Mouse (Mus musculus) frontal cortex, postnatal 14 days (tissue): Measurements from ENCODE around the gene Rbm33.
A peak's percentile ranks its signal among the peaks of the same experiment; 100 is the strongest.

ENCODE experiments used
- DNase-seq, 2 experiments: peaks; one replicate each; pipeline ENCODE4 v3.0.0; 2022; ENCODE audit warnings: low spot score in 2 of 2

The Rbm33 gene

GRCm38 (mm10) chr5:28324457-28324856 lies 7.5 kb downstream of the Rbm33 start:
- DNase-seq, result no peak

DNA sequence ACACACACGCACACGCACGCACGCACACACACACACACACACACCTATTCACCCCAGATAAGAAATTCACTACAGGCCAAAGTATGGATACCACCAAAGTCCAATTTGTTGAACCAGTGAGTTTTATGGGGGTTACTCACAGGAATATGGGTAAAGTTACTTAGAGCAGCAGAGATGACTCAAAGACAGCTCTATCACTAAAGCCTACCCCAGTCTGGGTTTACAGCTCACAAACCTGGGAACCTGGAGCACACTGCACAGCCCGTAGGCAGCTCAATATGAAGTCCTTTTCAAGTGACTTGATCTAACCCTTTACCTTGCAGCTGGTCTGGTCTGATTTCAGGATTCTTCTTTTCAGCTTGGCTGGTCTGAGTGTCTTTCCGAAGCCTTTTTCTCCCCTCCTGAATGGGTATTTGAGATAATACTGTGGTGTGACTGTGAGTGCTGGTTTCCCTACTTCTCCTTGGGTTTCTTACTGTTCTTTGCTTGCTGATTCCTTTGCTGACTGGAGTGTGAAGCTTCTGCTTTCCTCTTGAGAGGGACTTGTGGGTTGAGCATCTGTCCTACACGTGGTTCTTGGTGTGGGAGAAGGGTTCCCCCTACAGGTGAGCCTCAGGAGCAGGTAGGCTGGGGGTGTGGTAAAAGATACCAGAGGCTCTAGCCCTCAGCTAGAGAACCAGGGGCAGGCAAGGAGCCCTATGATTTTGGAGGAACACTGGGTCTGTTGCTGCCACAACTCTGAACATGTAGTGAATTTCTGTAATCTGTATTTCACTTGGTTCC lies 12.3 kb downstream of the Rbm33 start:
- no peak for DNase-seq

DNA sequence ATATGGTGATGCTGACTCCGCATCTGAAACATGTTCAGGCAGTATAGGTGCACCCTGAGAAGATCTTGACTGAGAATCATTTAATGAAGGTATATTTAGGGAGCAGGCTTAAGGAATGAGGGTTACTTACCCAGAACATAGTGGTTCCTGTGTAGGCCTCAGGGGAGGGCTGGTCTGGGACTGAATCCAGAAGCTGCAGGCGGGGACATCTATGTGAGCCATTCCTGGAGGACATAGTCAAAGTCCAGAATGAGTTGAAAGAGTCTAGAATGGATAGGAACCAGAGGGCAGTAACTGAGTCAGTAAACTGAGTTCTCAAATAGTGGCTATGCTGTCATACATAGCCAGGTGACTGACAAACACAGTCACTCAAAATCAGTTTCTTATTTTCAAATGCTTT lies 16.8 kb downstream of the Rbm33 start:
- DNase-seq, result no peak

- DNase-seq, result no peak
Observed at GRCm38 (mm10) chr5:28351857-28352513, 35.1 kb downstream of the Rbm33 start.

DNA sequence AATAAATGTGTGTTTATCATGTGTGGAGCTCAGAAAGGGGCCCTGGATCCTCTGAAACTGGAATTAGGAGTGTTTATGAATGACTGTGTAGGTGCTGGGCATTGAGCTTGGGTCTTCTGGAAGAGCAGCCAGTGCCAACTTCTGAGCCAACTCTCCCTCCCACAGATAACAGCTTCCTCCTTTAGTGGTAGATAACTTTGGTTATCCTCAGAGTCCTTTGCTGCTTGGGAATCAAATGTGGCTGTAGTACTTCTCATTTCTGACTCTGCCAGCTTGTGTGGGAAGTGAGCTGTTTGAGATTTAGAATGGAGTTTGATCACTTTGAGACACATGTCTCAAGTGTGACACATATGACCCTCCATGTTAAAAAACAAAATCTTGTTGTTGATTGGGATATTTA lies 38.7 kb downstream of the Rbm33 start:
- DNase-seq, result no peak

- DNase-seq, result no peak
Observed at GRCm38 (mm10) chr5:28360745-28361144, 43.8 kb downstream of the Rbm33 start.

DNA sequence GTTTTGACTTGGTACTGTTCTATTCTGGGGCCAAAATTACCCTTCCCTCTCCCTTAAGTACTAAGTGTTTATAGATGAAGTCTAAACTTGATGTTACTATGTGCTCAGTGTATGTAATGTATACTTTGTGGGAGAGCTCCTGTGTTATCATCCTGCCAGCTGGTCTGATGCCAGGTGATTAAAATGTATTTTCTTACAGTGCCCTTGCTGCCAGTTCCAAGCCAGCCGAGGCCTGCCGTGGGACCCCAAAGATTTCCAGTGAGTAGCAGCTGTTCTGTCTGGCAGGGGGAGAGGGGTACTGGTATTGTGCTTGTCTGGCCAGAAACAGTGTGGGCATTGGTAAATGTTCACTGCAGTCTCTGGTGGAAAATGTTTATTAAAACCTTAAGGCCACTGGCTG lies 51.1 kb downstream of the Rbm33 start:
- no peak for DNase-seq

- no peak for DNase-seq
Observed at GRCm38 (mm10) chr5:28370836-28371235, 53.9 kb downstream of the Rbm33 start.

DNA sequence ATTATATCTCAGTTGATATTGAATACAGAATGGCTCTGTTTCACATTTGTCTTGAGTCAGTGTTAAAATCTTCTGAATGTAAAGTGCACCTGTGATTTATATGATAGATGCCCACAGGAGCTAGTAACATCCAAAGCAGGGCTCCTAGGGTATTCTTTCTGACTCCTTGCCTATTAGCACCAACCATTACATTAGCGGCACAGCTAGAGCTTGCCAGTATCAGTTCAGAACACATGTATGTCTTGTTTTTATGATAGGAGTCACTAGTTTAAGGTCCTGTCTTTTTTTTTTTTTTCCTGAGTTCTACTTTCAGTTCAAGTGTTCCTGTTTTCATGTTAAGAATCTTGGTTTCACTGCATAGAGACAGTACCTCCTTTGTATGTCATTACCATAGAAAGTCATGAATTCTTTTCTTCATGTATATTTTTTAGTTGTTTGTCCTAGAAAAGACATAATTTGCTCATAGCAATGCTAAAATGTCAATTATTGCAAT lies 55.3 kb downstream of the Rbm33 start:
- DNase-seq, result no peak

- DNase-seq, result no peak
Observed at GRCm38 (mm10) chr5:28373498-28374427, 56.8 kb downstream of the Rbm33 start.

DNA sequence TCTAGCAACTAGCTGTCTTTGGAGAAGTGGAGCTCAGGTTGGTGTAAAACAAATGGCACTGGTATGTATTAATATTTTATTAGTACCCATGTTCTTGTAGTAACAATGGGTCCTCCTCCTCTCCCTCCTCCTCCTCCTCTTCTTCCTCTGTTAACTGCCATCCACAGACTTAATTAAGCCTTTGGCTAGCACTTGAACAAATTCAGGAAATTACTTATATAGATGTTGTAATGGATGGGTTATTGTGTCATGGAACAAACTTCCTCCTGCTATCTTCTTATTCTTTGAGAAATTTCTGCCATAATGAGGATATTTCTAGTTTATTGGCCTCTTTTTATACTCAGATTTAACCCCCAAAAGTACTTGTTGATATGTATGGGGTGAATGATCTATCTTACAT lies 60.4 kb downstream of the Rbm33 start:
- no peak for DNase-seq

- no peak for DNase-seq
Observed at GRCm38 (mm10) chr5:28382289-28382688, 65.4 kb downstream of the Rbm33 start.

- no peak for DNase-seq
Observed at GRCm38 (mm10) chr5:28386783-28387182, 69.9 kb downstream of the Rbm33 start.

- DNase-seq, result no peak
Observed at GRCm38 (mm10) chr5:28387531-28388179, 70.7 kb downstream of the Rbm33 start.

DNA sequence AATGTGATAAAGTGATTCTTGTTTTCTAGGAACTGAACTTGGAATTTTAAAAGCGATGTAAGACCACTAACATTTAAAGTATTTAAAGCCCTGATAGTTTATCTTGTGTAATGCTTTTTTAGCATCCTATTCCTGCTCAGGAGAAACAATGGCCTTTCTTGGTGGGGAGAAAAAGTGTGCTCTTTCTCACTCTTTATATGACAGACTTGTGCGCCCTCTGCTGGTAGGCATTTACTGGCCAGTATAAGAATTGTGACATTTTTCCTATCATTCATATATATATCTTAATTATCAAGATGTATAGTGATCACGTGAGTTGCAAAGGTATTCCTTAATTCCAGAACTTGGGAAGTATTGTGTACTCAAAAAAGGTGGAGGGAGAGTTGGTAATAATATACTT lies 71.3 kb downstream of the Rbm33 start:
- peak in 1 of 2 experiments; percentile 52 for DNase-seq

GRCm38 (mm10) chr5:28390189-28390588 lies 73.3 kb downstream of the Rbm33 start:
- no peak for DNase-seq

DNA sequence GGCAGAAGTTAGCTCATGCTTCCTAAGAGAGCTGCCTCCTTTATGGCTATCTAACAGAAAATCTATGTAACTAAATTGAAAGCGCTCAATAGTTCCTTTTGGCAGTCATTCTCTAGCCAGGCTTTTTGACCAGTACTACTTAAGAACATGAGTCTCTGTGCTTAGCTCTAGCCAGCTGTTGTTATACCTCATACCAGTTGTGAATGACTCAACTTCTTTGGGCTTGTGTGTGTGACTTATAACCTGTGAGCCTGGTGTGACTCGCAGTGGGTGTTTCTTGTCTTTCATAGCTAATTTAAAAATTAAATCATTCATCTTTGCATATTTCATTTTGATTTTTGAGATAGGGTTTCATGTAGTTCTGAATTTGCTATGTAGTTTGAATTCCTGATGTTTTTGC lies 80.4 kb downstream of the Rbm33 start:
- no peak for DNase-seq

DNA sequence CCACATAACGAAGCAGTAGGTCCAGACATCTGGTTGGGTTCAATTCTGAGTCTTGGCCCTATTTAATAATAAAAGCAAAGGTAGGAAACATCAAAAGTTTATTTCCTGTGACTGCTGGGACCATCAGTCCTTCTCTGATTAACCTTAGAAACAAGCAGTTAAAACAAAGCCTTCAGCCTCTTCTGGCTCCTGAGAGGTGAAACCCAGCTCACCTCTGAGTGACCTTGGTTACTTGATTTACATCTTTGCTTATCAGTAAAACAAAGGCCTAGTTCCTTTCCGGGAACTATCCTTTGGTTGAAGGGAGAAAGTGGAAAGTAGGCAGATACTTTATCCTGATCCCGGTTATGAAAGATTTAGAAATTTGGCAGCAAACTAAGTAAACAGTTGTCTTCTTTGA lies 81.8 kb downstream of the Rbm33 start:
- no peak for DNase-seq

DNA sequence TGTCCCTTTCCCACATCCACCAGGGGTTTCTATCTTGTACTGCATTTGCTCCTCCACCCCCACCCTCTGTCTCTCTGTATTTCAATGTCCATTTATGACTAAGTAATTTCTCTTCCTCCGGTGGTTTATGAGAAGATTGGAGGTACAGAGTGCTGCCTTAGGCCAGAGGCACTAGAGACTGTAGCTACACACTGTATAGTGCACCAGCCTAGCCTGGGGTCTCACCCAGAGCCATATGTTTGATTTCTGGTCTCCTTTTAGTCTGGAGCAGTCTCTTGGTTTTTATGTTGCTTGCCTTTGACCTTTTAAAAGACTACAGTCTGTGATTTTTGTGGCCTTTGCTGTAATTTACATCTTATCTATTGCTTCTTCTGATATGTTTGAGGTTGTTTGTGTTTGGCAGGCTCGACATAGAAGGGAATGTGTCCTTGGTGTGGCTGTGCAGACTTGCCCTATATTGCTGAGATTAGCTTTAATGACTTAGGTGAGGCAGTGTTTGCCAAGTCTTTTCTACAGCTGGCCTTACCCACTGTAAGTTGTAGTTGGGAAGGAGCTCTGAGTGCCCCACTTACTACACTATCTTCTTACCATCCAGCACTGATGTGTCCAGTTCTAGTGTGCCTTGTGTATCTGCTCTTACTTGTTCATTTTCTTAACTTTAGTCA lies 82.7 kb downstream of the Rbm33 start:
- DNase-seq, result no peak

- no peak for DNase-seq
Observed at GRCm38 (mm10) chr5:28402756-28403155, 85.8 kb downstream of the Rbm33 start.

DNA sequence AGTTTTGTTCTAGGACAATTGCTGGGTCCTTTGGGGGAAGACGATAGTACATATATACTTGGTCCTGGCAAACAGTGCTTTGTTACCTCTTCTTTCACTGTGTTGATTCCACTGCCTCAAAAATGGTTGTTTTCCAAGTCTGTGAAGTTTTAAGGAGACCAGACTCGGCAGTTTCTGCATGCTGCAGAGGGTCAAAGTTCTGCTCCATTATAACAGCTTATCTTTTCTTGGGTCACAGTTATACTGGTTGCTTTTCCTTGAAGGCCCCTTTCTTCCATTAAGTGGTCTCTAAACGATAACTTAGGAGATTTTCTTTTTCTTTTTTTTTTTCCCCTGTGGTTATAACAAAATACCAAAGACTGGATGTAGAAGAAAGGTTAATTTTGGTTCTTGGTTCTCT lies 89.7 kb downstream of the Rbm33 start:
- no peak for DNase-seq
